Mouse (Mus musculus): ENCODE data around the gene Fap.

Gene Fap

GRCm38 (mm10) chr2:62573753-62574159 is at the start of gene Fap:
TSS of gene Fap (minus strand) at chr2:62574075.
- no peak for DNase-seq (ENCODE audit: low read depth, low spot score)

- DNase-seq (ENCODE audit: low read depth, low spot score) = no peak
Measured at GRCm38 (mm10) chr2:62623024-62623441, 49.2 kb upstream of the Fap start.

GRCm38 (mm10) chr2:62619679-62620078 is 45.8 kb upstream of the Fap start:
- DNase-seq (ENCODE audit: low read depth, low spot score) = no peak

GRCm38 (mm10) chr2:62618934-62619341 is 45.1 kb upstream of the Fap start:
- DNase-seq (ENCODE audit: low read depth, low spot score) = no peak

- DNase-seq (ENCODE audit: low read depth, low spot score) = no peak
Measured at GRCm38 (mm10) chr2:62613133-62613532, 39.3 kb upstream of the Fap start.

GRCm38 (mm10) chr2:62606205-62606604 is 32.3 kb upstream of the Fap start:
- DNase-seq (ENCODE audit: low read depth, low spot score) = no peak

- DNase-seq (ENCODE audit: low read depth, low spot score) = no peak
Measured at GRCm38 (mm10) chr2:62603530-62603929, 29.7 kb upstream of the Fap start.

- no peak for DNase-seq (ENCODE audit: low read depth, low spot score)
Measured at GRCm38 (mm10) chr2:62596586-62596985, 22.7 kb upstream of the Fap start.

GRCm38 (mm10) chr2:62594491-62594890 is 20.6 kb upstream of the Fap start:
- DNase-seq (ENCODE audit: low read depth, low spot score) = no peak

- DNase-seq (ENCODE audit: low read depth, low spot score) = no peak
Measured at GRCm38 (mm10) chr2:62591555-62591954, 17.7 kb upstream of the Fap start.

GRCm38 (mm10) chr2:62589333-62589732 is 15.5 kb upstream of the Fap start:
- DNase-seq (ENCODE audit: low read depth, low spot score) = no peak

GRCm38 (mm10) chr2:62585769-62586168 is 11.9 kb upstream of the Fap start:
- no peak for DNase-seq (ENCODE audit: low read depth, low spot score)

- no peak for DNase-seq (ENCODE audit: low read depth, low spot score)
Measured at GRCm38 (mm10) chr2:62574962-62575361, 1.1 kb upstream of the Fap start.

- no peak for DNase-seq (ENCODE audit: low read depth, low spot score)
Measured at GRCm38 (mm10) chr2:62574250-62574649, 375 bp upstream of the Fap start.

GRCm38 (mm10) chr2:62573099-62573752 is 649 bp downstream of the Fap start:
- DNase-seq (ENCODE audit: low read depth, low spot score) = no peak

GRCm38 (mm10) chr2:62564687-62565086 is 9.2 kb downstream of the Fap start:
- no peak for DNase-seq (ENCODE audit: low read depth, low spot score)

GRCm38 (mm10) chr2:62562661-62563485 is 11.0 kb downstream of the Fap start:
- DNase-seq (ENCODE audit: low read depth, low spot score) = no peak

GRCm38 (mm10) chr2:62557417-62557816 is 16.5 kb downstream of the Fap start:
- no peak for DNase-seq (ENCODE audit: low read depth, low spot score)

- no peak for DNase-seq (ENCODE audit: low read depth, low spot score)
Measured at GRCm38 (mm10) chr2:62556349-62556748, 17.5 kb downstream of the Fap start.

- no peak for DNase-seq (ENCODE audit: low read depth, low spot score)
Measured at GRCm38 (mm10) chr2:62549659-62550058, 24.2 kb downstream of the Fap start.

- DNase-seq (ENCODE audit: low read depth, low spot score) = no peak
Measured at GRCm38 (mm10) chr2:62549131-62549530, 24.7 kb downstream of the Fap start.

GRCm38 (mm10) chr2:62548104-62548503 is 25.8 kb downstream of the Fap start:
- DNase-seq (ENCODE audit: low read depth, low spot score) = no peak

- DNase-seq (ENCODE audit: low read depth, low spot score) = no peak
Measured at GRCm38 (mm10) chr2:62535483-62535882, 38.4 kb downstream of the Fap start.
